Mouse (Mus musculus) brain, embryonic 14.5 days (tissue): ENCODE measurements around the gene Phlda3. TPM values are rescaled to one million over a fixed set of nuclear protein-coding genes. Genes with fewer than 3 reads are reported as not detected.

Experiments used
- DNase-seq: peaks from one replicate; pipeline ENCODE4 v3.0.0-alpha.2; 2011; ENCODE audit warnings: low read depth
- POLR2A ChIP-seq: fragments of 200-500 bp; IDR thresholded peaks from 2 replicates; pipeline ENCODE4 v1.6.1; 2012; ENCODE audit warnings: mild to moderate bottlenecking, inconsistent platforms, borderline replicate concordance; ENCODE audit not compliant: poor library complexity, insufficient read depth, insufficient read length, severe bottlenecking; ENCODE audit errors: extremely low read depth
- polyA plus RNA-seq: library from polyadenylated mRNA; depleted of rRNA; stranded (reverse); fragments of >200 nt; gene quantifications from 2 replicates; pipeline ENCODE4 v1.2.3, GENCODE M21; 2012; rRNA removed

Phlda3 gene
- polyA plus RNA-seq, 1 experiment = 20.1 TPM

DNA sequence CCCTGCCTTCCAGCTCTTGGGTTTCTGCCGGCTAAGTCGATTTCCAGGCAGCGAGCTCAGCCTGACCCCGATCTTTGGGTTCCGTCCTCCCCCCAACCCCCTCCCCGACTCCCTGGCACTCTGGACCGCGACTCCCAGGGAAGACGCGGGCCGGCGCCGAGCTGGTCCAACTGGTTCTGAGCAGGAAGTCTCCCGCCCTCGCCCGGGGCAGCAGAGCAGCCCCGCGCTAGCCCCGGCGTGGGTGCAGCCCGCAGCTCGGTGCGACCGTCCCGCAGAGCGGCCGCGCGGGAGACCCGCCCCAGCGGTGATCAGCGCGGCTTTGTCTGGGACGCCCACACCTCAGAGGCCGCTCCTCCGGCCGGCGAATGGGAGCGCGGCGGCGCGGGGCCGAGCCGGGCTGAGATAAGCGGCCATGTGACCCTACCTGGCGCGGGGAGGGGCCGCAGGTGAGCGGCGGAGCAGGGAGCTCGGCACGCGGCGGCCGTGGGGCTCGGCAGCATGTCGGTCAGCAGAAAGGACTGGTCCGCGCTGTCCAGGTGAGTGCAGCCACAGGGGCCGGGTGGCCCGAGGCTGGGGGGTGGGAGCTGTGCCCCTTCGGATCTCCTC lies 52.7 kb downstream of the Phlda3 start, which contains the start of gene Lad1:
Gene Lad1 (plus strand): TSS at position 118 of the 606 bp plus-strand sequence.
- DNase-seq = peak; percentile 37
- no peak for TF ChIP-seq POLR2A

Other genes with a start within 250 kb of the Phlda3 start
- 54.0 and 92.9 TPM in 2 replicates for gene Nav1, start 158.8 kb upstream of the Phlda3 start, polyA plus RNA-seq
- gene Csrp1, start 46.1 kb upstream of the Phlda3 start, polyA plus RNA-seq = 28.4 and 29.1 TPM in 2 replicates
- 2.6 and 3.1 TPM in 2 replicates for gene Tnni1, start 13.3 kb downstream of the Phlda3 start, polyA plus RNA-seq
- gene Lad1, start 52.5 kb downstream of the Phlda3 start, polyA plus RNA-seq = 0.81 and 0.93 TPM in 2 replicates
- gene Tnnt2, start 70.2 kb downstream of the Phlda3 start, polyA plus RNA-seq = 0.71 and 1.0 TPM in 2 replicates
- 1.8 and 2.6 TPM in 2 replicates for gene Pkp1, start 153.1 kb downstream of the Phlda3 start, polyA plus RNA-seq
- gene Igfn1, start 240.2 kb downstream of the Phlda3 start, polyA plus RNA-seq = 0.04 and 0.11 TPM in 2 replicates
- gene Tmem9, start 242.0 kb downstream of the Phlda3 start, polyA plus RNA-seq = 132 and 152 TPM in 2 replicates